Mouse (Mus musculus): Measurements from ENCODE around the gene Ndn. TPM values are rescaled to one million over a fixed set of nuclear protein-coding genes. Genes with fewer than 3 reads are reported as not detected.

Gene Ndn
- 796 and 800 TPM in 2 replicates for polyA plus RNA-seq (2015; fragmentation: Nextera tagmentation; extraction: Ambion mirVana)

DNA sequence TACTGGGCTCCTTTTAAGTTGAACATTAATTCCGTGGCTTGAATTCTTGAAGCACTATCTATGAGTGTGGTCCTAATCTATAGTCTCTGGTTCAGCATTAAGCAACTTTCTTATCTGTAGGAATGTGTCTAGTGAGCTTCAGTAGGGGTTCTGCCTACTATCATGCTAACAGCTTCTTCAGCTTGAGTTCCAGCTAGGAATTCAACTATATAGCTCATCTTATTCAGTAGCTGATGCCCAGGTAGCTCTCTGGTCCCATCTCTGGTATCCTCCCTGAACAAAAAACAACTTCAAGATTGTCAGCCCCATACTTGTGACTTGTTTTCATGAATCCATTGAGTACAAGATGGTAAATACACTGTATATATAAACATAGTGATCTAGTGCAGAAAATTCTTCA, at the start of gene Ndn:
TSS of gene Ndn (plus strand) at position 301 of the 400 bp plus-strand sequence.
- no peak within 1 kb of the TSS for H3K4me3 ChIP-seq (ENCODE audit: low read depth, low read length)
- WGBS, result 48% methylated on average over 1 of the region's 1 CpGs
- no peak within 1 kb of the TSS for H3K27ac ChIP-seq (ENCODE audit: low read length)
- no peak for ATAC-seq
- H3K36me3 ChIP-seq (ENCODE audit: control insufficient read depth, insufficient read depth, low read length), result no peaks in the 10 kb centered on the region
- 0 out of 2 replicates have a peak, but pooled peaks cover 2% of the 10 kb centered on the region for H3K4me1 ChIP-seq (ENCODE audit: control insufficient read depth, insufficient read depth, low read length)
- H3K4me2 ChIP-seq (ENCODE audit: low read length), result no peak within 1 kb of the TSS
- H3K9me3 ChIP-seq (replicated peaks; ENCODE audit: control insufficient read depth, low read length, poor library complexity, severe bottlenecking), result peaks cover under 1% of the 10 kb centered on the region; the same call in 1 of the 2 replicates
- no peak within 1 kb of the TSS for H3K9ac ChIP-seq (ENCODE audit: low read depth, low read length)
- H3K27me3 ChIP-seq (ENCODE audit: control insufficient read depth, insufficient read depth, low read depth, low read length), result no peaks in the 10 kb centered on the region

DNA sequence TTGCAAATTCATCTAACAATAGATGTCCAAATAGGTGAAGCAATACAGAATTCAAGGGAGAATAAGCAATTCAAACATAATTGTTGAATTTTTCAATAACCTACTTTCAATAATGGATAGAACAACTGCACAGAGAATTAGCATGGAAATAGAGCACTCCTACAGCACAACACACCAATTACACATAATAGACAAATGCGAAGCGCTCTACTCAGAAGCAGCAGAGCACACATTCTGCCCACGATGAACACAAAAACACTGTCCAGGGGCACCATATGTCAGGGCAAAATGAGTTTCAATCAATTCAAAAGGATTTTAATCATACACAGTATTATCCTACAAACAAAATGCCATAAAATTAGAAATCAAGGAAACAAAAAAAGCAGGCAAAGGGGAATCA, 43.9 kb upstream of the Ndn start:
- no peak overlapping the region for H3K27ac ChIP-seq (ENCODE audit: low read length)
- ATAC-seq, result no peak
- WGBS, result 57% methylated on average over 3 of the region's 3 CpGs
- H3K36me3 ChIP-seq (ENCODE audit: control insufficient read depth, insufficient read depth, low read length), result no peaks in the 10 kb centered on the region
- H3K4me1 ChIP-seq (ENCODE audit: control insufficient read depth, insufficient read depth, low read length), result no peaks in the 10 kb centered on the region
- H3K9ac ChIP-seq (ENCODE audit: low read depth, low read length), result no peak overlapping the region
- no peak overlapping the region for H3K4me3 ChIP-seq (ENCODE audit: low read depth, low read length)
- no peaks in the 10 kb centered on the region for H3K9me3 ChIP-seq (replicated peaks; ENCODE audit: control insufficient read depth, low read length, poor library complexity, severe bottlenecking)
- H3K4me2 ChIP-seq (ENCODE audit: low read length), result no peak overlapping the region
- no peaks in the 10 kb centered on the region for H3K27me3 ChIP-seq (ENCODE audit: control insufficient read depth, insufficient read depth, low read depth, low read length)

DNA sequence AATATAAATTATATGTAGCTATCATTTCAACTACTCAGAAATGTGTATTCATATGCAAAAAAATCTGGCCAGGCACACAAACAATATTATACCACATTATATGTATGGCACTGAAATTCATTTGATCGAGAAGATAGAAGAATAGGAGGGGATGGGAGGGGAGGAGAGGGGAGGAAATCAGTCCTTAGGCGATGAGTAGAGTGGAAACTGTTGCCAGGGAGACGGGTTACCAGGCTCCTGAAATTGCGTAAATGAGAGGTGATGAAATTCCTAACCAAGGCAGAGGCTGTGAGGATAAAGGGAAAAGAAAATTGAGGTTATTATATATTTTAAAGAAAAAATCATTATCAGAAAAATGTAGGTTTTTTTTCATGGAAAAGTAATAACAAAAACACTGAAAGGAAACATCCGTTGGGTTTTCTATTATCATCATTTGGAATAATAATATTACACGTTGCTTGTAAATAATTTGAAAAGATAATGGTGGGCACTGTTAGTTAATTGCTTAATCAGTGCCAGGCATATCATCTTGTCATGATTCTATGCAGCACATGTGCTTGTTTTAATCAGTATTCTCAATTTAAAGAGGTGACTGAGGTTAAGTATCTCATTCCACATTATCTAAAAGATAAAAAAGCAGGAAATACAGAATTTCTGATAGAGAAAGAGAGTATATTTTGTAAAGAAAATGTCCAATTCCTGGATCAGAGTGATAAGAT, 39.3 kb upstream of the Ndn start:
- Histone ChIP-seq H3K9ac (ENCODE audit: low read depth, low read length) (no peak overlapping the region), H3K4me2 (ENCODE audit: low read length) (no peak overlapping the region), H3K27me3 (ENCODE audit: control insufficient read depth, insufficient read depth, low read depth, low read length) (no peaks in the 10 kb centered on the region), H3K9me3 (replicated peaks; ENCODE audit: control insufficient read depth, low read length, poor library complexity, severe bottlenecking) (no peaks in the 10 kb centered on the region), H3K36me3 (ENCODE audit: control insufficient read depth, insufficient read depth, low read length) (no peaks in the 10 kb centered on the region), H3K27ac (ENCODE audit: low read length) (peak overlapping the region; percentile 68), H3K4me1 (ENCODE audit: control insufficient read depth, insufficient read depth, low read length) (peaks cover 2% of the 10 kb centered on the region; the same call in 1 of the 2 replicates), H3K4me3 (ENCODE audit: low read depth, low read length) (no peak overlapping the region)
- 33% methylated on average over 6 of the region's 6 CpGs for WGBS
- ATAC-seq, result peak; percentile 76

DNA sequence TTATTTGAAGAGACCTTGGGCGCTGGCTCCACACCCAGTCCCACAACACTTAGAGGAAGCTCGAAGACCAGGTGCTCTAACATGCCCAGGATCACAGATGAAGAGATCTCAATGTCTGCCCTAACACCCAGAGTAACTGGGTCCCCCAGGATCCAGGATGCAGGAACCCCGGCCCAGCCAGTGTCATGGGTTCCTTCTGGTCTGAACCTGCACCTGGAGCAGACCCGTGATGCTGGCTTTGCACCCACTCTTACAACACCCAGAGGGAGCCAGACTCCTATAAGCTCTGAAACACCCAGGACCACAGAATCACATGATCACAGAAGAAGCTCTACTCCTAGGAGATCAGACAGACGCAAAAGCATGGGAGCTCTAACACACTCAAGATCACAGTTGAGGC, 29.6 kb upstream of the Ndn start:
- Histone ChIP-seq H3K27ac (ENCODE audit: low read length) (no peak overlapping the region), H3K9ac (ENCODE audit: low read depth, low read length) (no peak overlapping the region), H3K4me1 (ENCODE audit: control insufficient read depth, insufficient read depth, low read length) (no peaks in the 10 kb centered on the region), H3K36me3 (ENCODE audit: control insufficient read depth, insufficient read depth, low read length) (no peaks in the 10 kb centered on the region), H3K9me3 (replicated peaks; ENCODE audit: control insufficient read depth, low read length, poor library complexity, severe bottlenecking) (no peaks in the 10 kb centered on the region), H3K27me3 (ENCODE audit: control insufficient read depth, insufficient read depth, low read depth, low read length) (no peaks in the 10 kb centered on the region), H3K4me2 (ENCODE audit: low read length) (no peak overlapping the region), H3K4me3 (ENCODE audit: low read depth, low read length) (no peak overlapping the region)
- WGBS, result 81% methylated on average over 5 of the region's 5 CpGs
- ATAC-seq, result no peak

DNA sequence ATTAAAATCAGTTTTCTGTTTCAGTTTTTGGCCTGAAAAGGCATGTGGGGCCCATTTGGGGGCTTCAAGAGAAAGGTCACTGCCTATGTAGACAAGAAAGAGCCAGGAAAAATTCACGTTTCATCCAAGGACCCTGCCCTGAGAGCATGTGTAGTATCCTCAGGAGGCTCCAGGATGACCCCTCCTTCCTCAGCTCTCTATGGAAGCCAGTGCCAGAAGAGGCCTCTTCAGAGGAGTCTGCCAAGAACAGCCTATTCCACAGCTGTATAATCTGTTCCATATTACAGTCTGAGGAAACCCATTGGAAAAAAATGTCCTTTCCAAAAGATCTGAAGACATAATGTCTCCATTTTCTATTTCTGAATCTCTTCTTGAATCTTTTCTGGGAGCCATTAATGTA, 958 bp upstream of the Ndn start:
- Histone ChIP-seq H3K9ac (ENCODE audit: low read depth, low read length) (no peak overlapping the region), H3K27ac (ENCODE audit: low read length) (no peak overlapping the region), H3K4me2 (ENCODE audit: low read length) (no peak overlapping the region), H3K4me1 (ENCODE audit: control insufficient read depth, insufficient read depth, low read length) (0 out of 2 replicates have a peak, but pooled peaks cover 2% of the 10 kb centered on the region), H3K9me3 (replicated peaks; ENCODE audit: control insufficient read depth, low read length, poor library complexity, severe bottlenecking) (no peaks in the 10 kb centered on the region; the same call in 1 of the 2 replicates), H3K27me3 (ENCODE audit: control insufficient read depth, insufficient read depth, low read depth, low read length) (no peaks in the 10 kb centered on the region), H3K4me3 (ENCODE audit: low read depth, low read length) (no peak overlapping the region), H3K36me3 (ENCODE audit: control insufficient read depth, insufficient read depth, low read length) (no peaks in the 10 kb centered on the region)
- WGBS, result 41% methylated on average over 1 of the region's 1 CpGs
- no peak for ATAC-seq

DNA sequence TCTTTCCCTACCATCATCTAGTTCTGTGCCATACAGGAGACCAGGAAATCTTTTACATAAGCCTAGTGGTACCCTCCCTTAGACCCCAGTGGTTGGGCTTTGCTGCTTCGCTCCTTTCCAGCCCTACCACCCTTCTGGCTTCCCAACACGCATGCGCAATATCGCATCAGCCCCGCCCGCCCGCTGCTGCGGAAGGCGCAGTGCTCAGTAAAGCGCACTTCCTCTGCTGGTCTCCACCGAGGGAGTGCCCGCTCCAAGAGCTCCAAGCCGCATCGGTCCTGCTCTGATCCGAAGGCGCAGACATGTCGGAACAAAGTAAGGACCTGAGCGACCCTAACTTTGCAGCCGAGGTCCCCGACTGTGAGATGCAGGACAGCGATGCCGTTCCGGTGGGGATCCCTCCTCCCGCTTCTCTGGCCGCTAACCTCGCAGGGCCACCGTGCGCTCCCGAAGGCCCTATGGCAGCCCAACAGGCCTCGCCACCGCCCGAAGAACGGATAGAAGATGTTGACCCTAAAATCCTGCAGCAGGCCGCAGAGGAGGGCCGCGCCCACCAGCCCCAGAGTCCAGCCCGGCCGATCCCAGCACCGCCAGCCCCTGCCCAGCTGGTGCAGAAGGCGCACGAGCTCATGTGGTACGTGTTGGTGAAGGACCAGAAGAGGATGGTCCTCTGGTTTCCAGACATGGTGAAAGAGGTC, 1.9 kb downstream of the Ndn start:
- Histone ChIP-seq H3K36me3 (ENCODE audit: control insufficient read depth, insufficient read depth, low read length) (no peaks in the 10 kb centered on the region), H3K9me3 (replicated peaks; ENCODE audit: control insufficient read depth, low read length, poor library complexity, severe bottlenecking) (peaks cover 2% of the 10 kb centered on the region; the same call in 1 of the 2 replicates), H3K4me3 (ENCODE audit: low read depth, low read length) (peak overlapping the region; percentile 65), H3K27ac (ENCODE audit: low read length) (peak overlapping the region; percentile 87), H3K27me3 (ENCODE audit: control insufficient read depth, insufficient read depth, low read depth, low read length) (no peaks in the 10 kb centered on the region), H3K4me1 (ENCODE audit: control insufficient read depth, insufficient read depth, low read length) (0 out of 2 replicates have a peak, but pooled peaks cover 2% of the 10 kb centered on the region), H3K9ac (ENCODE audit: low read depth, low read length) (peak overlapping the region; percentile 68), H3K4me2 (ENCODE audit: low read length) (peak overlapping the region; percentile 74)
- peak; percentile 95 for ATAC-seq
- 20% methylated on average over 42 of the region's 42 CpGs for WGBS

DNA sequence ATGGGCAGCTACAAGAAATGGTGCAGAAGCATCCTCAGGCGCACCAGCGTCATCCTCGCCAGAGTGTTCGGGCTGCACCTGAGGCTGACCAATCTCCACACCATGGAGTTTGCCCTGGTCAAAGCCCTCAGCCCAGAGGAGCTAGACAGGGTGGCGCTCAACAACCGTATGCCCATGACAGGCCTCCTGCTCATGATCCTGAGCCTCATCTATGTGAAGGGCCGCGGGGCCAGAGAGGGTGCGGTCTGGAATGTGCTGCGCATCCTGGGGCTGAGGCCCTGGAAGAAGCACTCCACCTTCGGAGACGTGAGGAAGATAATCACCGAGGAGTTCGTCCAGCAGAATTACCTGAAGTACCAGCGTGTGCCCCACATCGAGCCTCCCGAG, 2.4 kb downstream of the Ndn start:
- WGBS, result 34% methylated on average over 17 of the region's 17 CpGs
- Histone ChIP-seq H3K9ac (ENCODE audit: low read depth, low read length) (peak overlapping the region; percentile 68), H3K9me3 (replicated peaks; ENCODE audit: control insufficient read depth, low read length, poor library complexity, severe bottlenecking) (peaks cover 2% of the 10 kb centered on the region; the same call in 1 of the 2 replicates), H3K36me3 (ENCODE audit: control insufficient read depth, insufficient read depth, low read length) (no peaks in the 10 kb centered on the region), H3K4me3 (ENCODE audit: low read depth, low read length) (peak overlapping the region; percentile 65), H3K27ac (ENCODE audit: low read length) (peak overlapping the region; percentile 87), H3K27me3 (ENCODE audit: control insufficient read depth, insufficient read depth, low read depth, low read length) (no peaks in the 10 kb centered on the region), H3K4me1 (ENCODE audit: control insufficient read depth, insufficient read depth, low read length) (0 out of 2 replicates have a peak, but pooled peaks cover 2% of the 10 kb centered on the region), H3K4me2 (ENCODE audit: low read length) (peak overlapping the region; percentile 74)
- peak; percentile 66 for ATAC-seq

DNA sequence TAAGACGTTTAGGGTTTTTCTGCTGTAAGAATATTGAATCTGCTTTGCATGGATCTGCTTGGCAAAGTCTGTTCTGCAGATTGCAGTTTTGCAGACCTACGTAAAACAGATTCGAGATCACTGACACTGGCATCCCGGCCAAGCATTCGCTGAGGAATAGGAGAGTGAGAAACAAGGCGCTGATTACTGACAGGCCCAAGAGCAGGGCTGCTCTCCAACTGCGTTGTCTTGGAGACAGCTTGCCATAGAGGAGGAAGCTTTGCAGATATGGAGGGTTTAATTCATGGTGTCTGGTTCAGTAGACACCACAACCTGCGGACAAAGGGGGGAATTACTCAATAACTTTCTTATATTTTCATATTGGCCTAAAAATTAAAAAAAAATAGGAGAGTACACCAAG, 4.9 kb downstream of the Ndn start:
- no peaks in the 10 kb centered on the region for H3K27me3 ChIP-seq (ENCODE audit: control insufficient read depth, insufficient read depth, low read depth, low read length)
- H3K9me3 ChIP-seq (replicated peaks; ENCODE audit: control insufficient read depth, low read length, poor library complexity, severe bottlenecking), result peaks cover 2% of the 10 kb centered on the region; the same call in 1 of the 2 replicates
- no peak overlapping the region for H3K9ac ChIP-seq (ENCODE audit: low read depth, low read length)
- 0 out of 2 replicates have a peak, but pooled peaks cover 2% of the 10 kb centered on the region for H3K4me1 ChIP-seq (ENCODE audit: control insufficient read depth, insufficient read depth, low read length)
- no peak for ATAC-seq
- peak overlapping the region; percentile 39 for H3K27ac ChIP-seq (ENCODE audit: low read length)
- WGBS, result 40% methylated on average over 8 of the region's 8 CpGs
- H3K36me3 ChIP-seq (ENCODE audit: control insufficient read depth, insufficient read depth, low read length), result no peaks in the 10 kb centered on the region
- H3K4me3 ChIP-seq (ENCODE audit: low read depth, low read length), result no peak overlapping the region
- H3K4me2 ChIP-seq (ENCODE audit: low read length), result peak overlapping the region; percentile 29; the same call in 1 of the 2 replicates

All from midbrain, embryonic 16.5 days (tissue).